Mouse (Mus musculus) embryonic facial prominence, embryonic 11.5 days (tissue): ENCODE data around the gene Prkci. TPM values are rescaled to one million over a fixed set of nuclear protein-coding genes. Genes with fewer than 3 reads are reported as not detected.

Source experiments
- ATAC-seq: fragments of 200-750 bp; cut with Nextera tagmentation; replicated peaks from 2 replicates; pipeline ENCODE4 v1.8.0; 2017; ENCODE audit warnings: low read depth; ENCODE audit not compliant: insufficient number of reproducible peaks, low FRiP score, low TSS enrichment
- DNase-seq: peaks from one replicate; pipeline ENCODE4 v3.0.0-alpha.2; 2015; ENCODE audit warnings: low spot score
- H3K27ac ChIP-seq: fragments of 300-500 bp; sonication (generic); replicated peaks from 2 replicates; pipeline ENCODE4 v1.5.1; 2014; ENCODE audit warnings: mild to moderate bottlenecking, low read depth, low read length, control low read depth
- H3K27me3 ChIP-seq: fragments of 300-500 bp; sonication (generic); 2 replicates; pipeline ENCODE4 v1.6.1; 2014; ENCODE audit warnings: mild to moderate bottlenecking, low read length, moderate library complexity, mixed read lengths; ENCODE audit not compliant: control insufficient read depth, insufficient read depth
- H3K36me3 ChIP-seq: fragments of 300-500 bp; sonication (generic); replicated peaks from 2 replicates; pipeline ENCODE4 v1.6.1; 2014; ENCODE audit warnings: low read depth, mild to moderate bottlenecking, low read length, moderate library complexity, mixed read lengths; ENCODE audit not compliant: control insufficient read depth, insufficient read depth
- H3K4me1 ChIP-seq: fragments of 300-500 bp; sonication (generic); 2 replicates; pipeline ENCODE4 v1.6.1; 2014; ENCODE audit warnings: low read length, mixed read lengths; ENCODE audit not compliant: control insufficient read depth, insufficient read depth
- H3K4me2 ChIP-seq: fragments of 300-500 bp; sonication (generic); 2 replicates; pipeline ENCODE4 v1.6.1; 2014; ENCODE audit warnings: low read depth, mild to moderate bottlenecking, control low read depth, low read length, moderate library complexity
- H3K4me3 ChIP-seq: fragments of 300-500 bp; sonication (generic); 2 replicates; pipeline ENCODE4 v1.5.1; 2014; ENCODE audit warnings: low read depth, low read length, control low read depth
- H3K9ac ChIP-seq: fragments of 300-500 bp; sonication (generic); replicated peaks from 2 replicates; pipeline ENCODE4 v1.6.1; 2014; ENCODE audit warnings: mild to moderate bottlenecking, control low read depth, low read length
- H3K9me3 ChIP-seq: fragments of 300-500 bp; sonication (generic); replicated peaks from 2 replicates; pipeline ENCODE4 v1.6.1; 2016; ENCODE audit warnings: mild to moderate bottlenecking, low read length, inconsistent platforms, mixed read lengths; ENCODE audit not compliant: control insufficient read depth
- WGBS: fragments of 180-500 bp; shearing (Covaris S2); extraction: QIAGEN DNeasy Blood & Tissue Kit; methylation state at CpG from one replicate; pipeline ENCODE4 v1.1.7; 2014; 5-methylcytosine and 5-hydroxymethylcytosine counted together
- polyA plus RNA-seq: library from polyadenylated mRNA; unstranded; fragments of >200 nt; fragmentation: Nextera tagmentation; extraction: Ambion mirVana; gene quantifications from 2 replicates; pipeline ENCODE4 v1.2.1, GENCODE M21; 2014

Prkci gene
- polyA plus RNA-seq, 1 experiment from 2014 or later = 57.1 TPM

DNA sequence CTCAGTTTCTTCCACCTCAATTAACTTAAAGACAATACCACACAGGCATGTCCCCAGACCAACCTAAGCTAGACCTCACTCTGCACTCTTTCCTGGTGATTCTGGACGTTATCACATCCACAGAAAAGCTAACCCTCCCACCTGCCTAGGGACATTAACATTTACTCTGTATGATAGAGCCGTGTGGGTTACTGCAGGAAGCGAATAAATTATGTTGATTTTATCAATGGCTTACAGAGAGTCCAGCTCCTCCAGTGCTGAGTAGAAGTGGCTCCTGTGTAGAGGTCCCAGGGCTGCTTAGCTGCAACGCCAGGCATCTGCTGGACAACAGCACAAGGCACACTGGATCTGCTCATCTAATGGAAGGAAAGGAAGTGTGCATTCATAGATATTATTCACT is 22.1 kb downstream of the Prkci start:
- 50% methylated on average over 4 of the region's 4 CpGs for WGBS
- no peaks in the 10 kb centered on the region for H3K27me3 ChIP-seq
- ATAC-seq (no peak), DNase-seq (no peak)
- no peak overlapping the region for H3K4me2 ChIP-seq
- H3K4me1 ChIP-seq = peaks cover 6% of the 10 kb centered on the region
- no peak overlapping the region for H3K9ac ChIP-seq
- no peaks in the 10 kb centered on the region for H3K9me3 ChIP-seq
- no peaks in the 10 kb centered on the region for H3K36me3 ChIP-seq
- H3K4me3 ChIP-seq = no peak overlapping the region
- H3K27ac ChIP-seq = no peak overlapping the region

DNA sequence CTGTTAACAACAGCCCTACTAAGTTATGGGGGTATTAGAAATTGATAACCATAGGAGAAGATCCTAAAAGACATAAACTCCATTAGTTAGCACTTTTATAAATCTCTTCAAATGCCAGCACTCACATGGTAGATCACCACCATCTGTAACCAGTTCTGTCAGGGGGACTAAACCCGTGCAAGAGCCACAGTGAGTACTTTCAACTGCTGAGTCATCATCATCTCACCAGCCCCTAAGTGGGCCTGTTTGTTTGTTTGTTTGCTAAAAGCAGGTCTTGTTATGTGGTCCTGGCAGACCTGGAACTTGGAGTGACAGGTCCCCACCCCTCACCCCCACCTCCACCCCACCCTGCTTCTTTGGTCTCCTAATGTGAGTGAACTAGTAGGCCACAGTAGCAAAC is 23.7 kb downstream of the Prkci start:
- H3K27me3 ChIP-seq = no peaks in the 10 kb centered on the region
- DNase-seq (no peak), ATAC-seq (no peak)
- H3K4me3 ChIP-seq = no peak overlapping the region
- no peak overlapping the region for H3K4me2 ChIP-seq
- H3K36me3 ChIP-seq = no peaks in the 10 kb centered on the region
- no peaks in the 10 kb centered on the region for H3K9me3 ChIP-seq
- peaks cover 6% of the 10 kb centered on the region for H3K4me1 ChIP-seq
- 67% methylated on average over 1 of the region's 1 CpGs for WGBS
- H3K27ac ChIP-seq = no peak overlapping the region
- H3K9ac ChIP-seq = no peak overlapping the region

DNA sequence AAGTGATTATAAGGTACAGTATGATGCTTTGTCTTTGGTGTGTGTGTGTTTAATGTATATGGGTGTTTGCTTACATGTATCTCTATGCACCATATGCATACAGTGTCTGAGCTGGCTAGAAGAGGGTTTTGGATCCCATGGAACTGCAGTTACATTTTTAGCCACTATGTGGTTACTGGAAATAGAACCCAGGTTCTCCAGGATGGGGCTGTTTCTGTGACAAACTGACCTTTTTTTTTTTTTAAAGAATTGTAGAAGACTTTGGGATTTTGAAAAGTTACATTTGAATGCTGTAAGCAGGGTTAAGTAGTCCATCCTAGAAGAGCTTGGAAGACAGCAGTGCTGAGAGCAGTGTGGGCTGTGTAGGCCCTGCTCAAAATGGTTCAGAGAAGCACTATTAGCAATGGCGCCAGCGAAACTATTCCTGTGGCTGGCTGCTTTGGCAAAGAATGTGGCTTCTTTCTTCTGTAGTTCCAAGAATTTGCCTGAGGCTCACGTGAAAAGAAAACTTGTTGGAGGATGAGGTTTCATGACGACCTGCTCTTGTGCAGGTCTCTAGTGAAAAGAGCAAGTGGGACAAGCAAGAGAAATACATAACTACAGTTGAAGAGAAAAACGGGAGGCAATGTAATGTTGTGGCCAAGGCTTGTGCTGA is 24.4 kb downstream of the Prkci start:
- no peak overlapping the region for H3K4me2 ChIP-seq
- no peak for ATAC-seq
- H3K27ac ChIP-seq = no peak overlapping the region
- H3K4me1 ChIP-seq = peaks cover 6% of the 10 kb centered on the region
- DNase-seq = no peak
- H3K9me3 ChIP-seq = no peaks in the 10 kb centered on the region
- 72% methylated on average over 5 of the region's 5 CpGs for WGBS
- no peaks in the 10 kb centered on the region for H3K27me3 ChIP-seq
- H3K9ac ChIP-seq = no peak overlapping the region
- no peak overlapping the region for H3K4me3 ChIP-seq
- no peaks in the 10 kb centered on the region for H3K36me3 ChIP-seq

DNA sequence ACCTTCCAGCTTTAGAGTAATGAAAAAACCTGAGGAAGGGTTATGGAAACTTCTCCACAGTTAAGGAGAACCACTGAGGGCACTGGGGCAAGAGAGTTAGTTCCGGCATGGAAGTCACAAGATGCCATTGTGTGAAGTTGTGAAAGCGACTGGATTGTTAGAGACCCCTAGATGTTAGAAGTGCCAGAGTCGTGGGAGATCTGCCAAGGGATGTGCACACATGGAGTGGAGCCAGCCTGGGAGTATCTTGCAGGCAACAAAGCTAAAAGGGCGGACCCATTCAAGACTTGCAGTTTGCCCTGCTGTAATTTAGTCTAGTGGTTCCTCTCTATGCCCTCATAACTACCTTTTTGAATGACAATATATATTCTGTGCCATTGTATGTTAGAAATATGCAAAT is 25.1 kb downstream of the Prkci start:
- no peak overlapping the region for H3K27ac ChIP-seq
- no peaks in the 10 kb centered on the region for H3K9me3 ChIP-seq
- H3K36me3 ChIP-seq = no peaks in the 10 kb centered on the region
- 91% methylated on average over 4 of the region's 4 CpGs for WGBS
- no peak for DNase-seq
- H3K9ac ChIP-seq = no peak overlapping the region
- no peak overlapping the region for H3K4me3 ChIP-seq
- no peaks in the 10 kb centered on the region for H3K27me3 ChIP-seq
- ATAC-seq = no peak
- no peak overlapping the region for H3K4me2 ChIP-seq
- H3K4me1 ChIP-seq = peaks cover 6% of the 10 kb centered on the region

DNA sequence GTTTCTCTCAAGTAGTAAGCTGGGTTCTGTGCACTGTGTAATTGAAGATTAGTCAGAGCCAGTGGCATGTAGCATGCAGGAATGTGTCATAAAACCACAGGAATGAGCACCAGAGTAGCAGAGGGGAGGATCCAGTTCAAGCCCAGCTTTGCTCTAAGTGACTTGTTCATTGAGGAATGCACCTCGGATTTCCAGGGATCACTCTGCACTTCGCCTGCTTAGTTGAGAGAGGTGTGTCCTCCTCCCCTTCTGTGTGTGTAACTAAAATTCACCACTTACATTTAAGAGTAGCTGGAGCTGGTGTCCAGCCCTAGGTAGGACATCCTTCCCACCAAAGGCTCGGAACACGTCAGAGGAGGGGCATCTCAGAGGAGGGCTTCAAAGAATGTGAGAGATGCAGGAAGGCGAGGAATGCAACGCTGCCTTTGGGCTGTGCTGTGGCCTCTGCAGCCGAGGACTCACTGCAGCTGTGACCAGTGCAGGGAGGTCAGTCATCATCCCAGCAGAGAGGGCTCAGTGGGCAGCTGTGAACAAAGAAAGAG is 27.4 kb downstream of the Prkci start:
- no peaks in the 10 kb centered on the region for H3K4me1 ChIP-seq
- H3K9me3 ChIP-seq = no peaks in the 10 kb centered on the region
- ATAC-seq (peak; percentile 85), DNase-seq (peak; percentile 63)
- H3K4me3 ChIP-seq = no peak overlapping the region
- H3K27me3 ChIP-seq = no peaks in the 10 kb centered on the region
- H3K9ac ChIP-seq = no peak overlapping the region; the same call in 1 of the 2 replicates
- 24% methylated on average over 7 of the region's 7 CpGs for WGBS
- H3K27ac ChIP-seq = peak overlapping the region; percentile 38; the same call in 1 of the 2 replicates
- no peak overlapping the region for H3K4me2 ChIP-seq
- no peaks in the 10 kb centered on the region for H3K36me3 ChIP-seq

DNA sequence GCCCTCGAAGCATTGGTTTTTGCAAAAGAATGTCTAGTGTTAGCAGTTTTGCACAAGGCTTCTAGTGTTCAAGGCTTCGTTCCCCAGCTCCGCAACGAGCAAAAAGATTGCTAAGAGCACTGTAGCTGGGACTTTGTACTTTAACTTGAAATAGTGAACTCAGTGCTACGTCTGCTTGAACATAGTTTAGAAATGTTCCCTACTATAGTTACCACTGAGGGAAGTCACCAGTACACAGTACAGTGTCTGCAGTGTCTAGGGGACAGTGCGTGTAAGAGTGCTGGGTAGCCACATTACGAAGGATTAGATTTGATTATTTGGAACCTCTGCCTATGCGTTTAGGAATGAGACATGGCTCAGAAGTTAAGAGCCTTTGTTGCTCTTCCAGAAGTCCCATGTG is 32.2 kb downstream of the Prkci start:
- Histone ChIP-seq H3K4me2 (no peak overlapping the region), H3K9me3 (no peaks in the 10 kb centered on the region), H3K27ac (no peak overlapping the region), H3K9ac (no peak overlapping the region), H3K4me1 (no peaks in the 10 kb centered on the region), H3K36me3 (no peaks in the 10 kb centered on the region), H3K4me3 (no peak overlapping the region), H3K27me3 (no peaks in the 10 kb centered on the region)
- ATAC-seq (no peak), DNase-seq (no peak)
- 92% methylated on average over 8 of the region's 8 CpGs for WGBS

DNA sequence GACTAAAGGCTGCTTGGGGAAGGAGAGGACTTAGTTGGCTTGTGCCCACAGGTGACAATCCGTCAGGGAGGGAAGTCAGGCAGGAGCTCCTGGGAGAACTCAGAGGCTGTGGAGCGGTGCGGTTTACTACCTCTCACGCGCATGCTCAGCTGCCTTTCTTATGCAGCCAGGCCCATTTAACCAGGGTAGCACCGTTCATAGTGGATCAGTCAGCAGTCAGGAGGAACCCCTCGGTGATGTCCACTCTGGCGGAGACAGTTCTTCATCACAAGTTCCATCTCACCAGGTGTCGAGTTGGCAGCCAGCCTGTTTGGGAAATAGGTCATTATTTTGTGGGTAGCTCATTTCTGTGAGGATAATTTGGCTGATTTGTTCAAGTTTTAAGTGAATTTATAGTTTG is 36.1 kb downstream of the Prkci start:
- H3K27me3 ChIP-seq = no peaks in the 10 kb centered on the region
- H3K36me3 ChIP-seq = no peaks in the 10 kb centered on the region
- H3K9me3 ChIP-seq = no peaks in the 10 kb centered on the region
- no peak for ATAC-seq
- no peak for DNase-seq
- no peaks in the 10 kb centered on the region for H3K4me1 ChIP-seq
- H3K9ac ChIP-seq = no peak overlapping the region
- H3K4me3 ChIP-seq = no peak overlapping the region
- H3K27ac ChIP-seq = no peak overlapping the region
- WGBS = 93% methylated on average over 9 of the region's 9 CpGs
- H3K4me2 ChIP-seq = no peak overlapping the region

DNA sequence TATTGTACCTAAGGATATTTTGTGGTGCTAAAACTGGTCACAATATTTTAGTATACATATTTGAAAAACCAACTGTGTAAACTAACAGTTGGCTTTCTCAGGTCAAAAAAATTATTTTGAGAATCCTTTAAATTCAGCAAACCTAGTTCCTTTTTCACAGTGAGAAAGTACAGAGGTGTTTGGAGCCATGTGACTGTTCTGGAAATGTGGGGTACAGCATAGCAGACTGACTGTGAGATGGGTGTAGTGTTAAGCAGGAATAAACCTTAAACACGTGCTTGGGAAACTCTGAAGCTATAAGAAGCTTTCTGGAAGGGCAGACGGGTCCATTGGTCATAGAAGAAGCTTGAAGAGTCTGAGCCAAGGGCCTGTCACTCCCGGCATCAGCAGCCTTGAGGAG is 38.1 kb downstream of the Prkci start:
- H3K9ac ChIP-seq = no peak overlapping the region

More for the DNA sequence above, 38.1 kb downstream of the Prkci start:
- H3K27ac ChIP-seq = no peak overlapping the region
- no peaks in the 10 kb centered on the region for H3K27me3 ChIP-seq
- H3K9me3 ChIP-seq = no peaks in the 10 kb centered on the region
- H3K36me3 ChIP-seq = no peaks in the 10 kb centered on the region
- ATAC-seq (no peak), DNase-seq (no peak)
- no peak overlapping the region for H3K4me3 ChIP-seq
- H3K4me2 ChIP-seq = no peak overlapping the region
- H3K4me1 ChIP-seq = no peaks in the 10 kb centered on the region
- WGBS = 80% methylated on average over 3 of the region's 3 CpGs
